Mouse (Mus musculus): ENCODE measurements around the gene Ift172. TPM values are rescaled to one million over a fixed set of nuclear protein-coding genes. Genes with fewer than 3 reads are reported as not detected.
"Not testable (repeated sequence)": the region's sequence is repeated elsewhere in the genome, so short reads cannot be mapped to it uniquely, and the experiment has no call there.

The Ift172 gene
- polyA plus RNA-seq, 1 experiment from 2014 or later: 39.7 TPM

- peak within 1 kb of the TSS; percentile 97 for H3K27ac ChIP-seq
- peaks cover 18% of the 10 kb centered on the region for H3K4me1 ChIP-seq (replicated peaks)
- peak within 1 kb of the TSS; percentile 99 for H3K4me3 ChIP-seq
- no peaks in the 10 kb centered on the region for H3K9me3 ChIP-seq
- no peaks in the 10 kb centered on the region for H3K27me3 ChIP-seq (ENCODE audit: insufficient read depth, poor library complexity, severe bottlenecking)
- H3K36me3 ChIP-seq: 0 out of 2 replicates have a peak, but pooled peaks cover 10% of the 10 kb centered on the region
- WGBS: under 1% methylated on average over 70 of the region's 70 CpGs
- peak; percentile 97 for DNase-seq (ENCODE audit: low spot score)
Measured at GRCm38 (mm10) chr5:31220448-31221303, 70.2 kb downstream of the Ift172 start, which contains the start of gene Ppm1g. Gene Ppm1g (minus strand): TSS chr5:31220687.

- H3K4me1 ChIP-seq (replicated peaks): peaks cover 18% of the 10 kb centered on the region
- no peak for DNase-seq (ENCODE audit: low spot score)
- H3K27ac ChIP-seq: peak overlapping the region; percentile 97
- no peaks in the 10 kb centered on the region for H3K27me3 ChIP-seq (ENCODE audit: insufficient read depth, poor library complexity, severe bottlenecking)
- WGBS: under 1% methylated on average over 40 of the region's 40 CpGs
- H3K36me3 ChIP-seq: 0 out of 2 replicates have a peak, but pooled peaks cover 10% of the 10 kb centered on the region
- peak overlapping the region; percentile 99 for H3K4me3 ChIP-seq
- H3K9me3 ChIP-seq: no peaks in the 10 kb centered on the region
Measured at GRCm38 (mm10) chr5:31219911-31220447, 70.9 kb downstream of the Ift172 start.

GRCm38 (mm10) chr5:31219474-31219873 is 71.4 kb downstream of the Ift172 start:
- 2% methylated on average over 11 of the region's 11 CpGs for WGBS

DNA sequence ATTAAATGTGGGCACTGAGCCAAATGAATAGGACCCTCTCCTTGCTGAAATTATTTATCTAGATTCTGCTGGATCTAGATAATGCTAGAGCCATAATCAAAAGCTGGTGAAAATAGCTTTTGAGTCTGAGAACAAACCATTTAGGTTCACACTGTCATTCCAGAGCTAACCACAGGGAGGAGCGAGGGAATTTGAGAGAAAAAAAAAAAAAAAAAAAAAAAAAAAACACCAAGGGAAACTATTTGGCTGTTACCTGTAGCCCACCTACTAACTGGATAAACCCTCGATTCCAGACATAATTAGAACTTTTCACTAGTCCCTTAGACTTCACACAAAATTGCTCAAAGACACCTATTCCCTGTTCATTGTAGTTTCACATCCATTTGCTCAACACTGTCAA is 71.8 kb downstream of the Ift172 start:
- DNase-seq (ENCODE audit: low spot score): no peak
- Histone ChIP-seq H3K9me3 (no peaks in the 10 kb centered on the region), H3K4me3 (peak overlapping the region; percentile 99), H3K4me1 (replicated peaks) (peaks cover 18% of the 10 kb centered on the region), H3K36me3 (0 out of 2 replicates have a peak, but pooled peaks cover 10% of the 10 kb centered on the region), H3K27me3 (ENCODE audit: insufficient read depth, poor library complexity, severe bottlenecking) (no peaks in the 10 kb centered on the region), H3K27ac (no peak overlapping the region)
- 7% methylated on average over 2 of the region's 2 CpGs for WGBS

More at GRCm38 (mm10) chr5:31219474-31219873, 71.4 kb downstream of the Ift172 start:
- Histone ChIP-seq H3K36me3 (0 out of 2 replicates have a peak, but pooled peaks cover 10% of the 10 kb centered on the region), H3K27ac (peak overlapping the region; percentile 97), H3K4me3 (peak overlapping the region; percentile 99), H3K9me3 (no peaks in the 10 kb centered on the region), H3K4me1 (replicated peaks) (peaks cover 18% of the 10 kb centered on the region), H3K27me3 (ENCODE audit: insufficient read depth, poor library complexity, severe bottlenecking) (no peaks in the 10 kb centered on the region)
- no peak for DNase-seq (ENCODE audit: low spot score)

- H3K27me3 ChIP-seq (ENCODE audit: insufficient read depth, poor library complexity, severe bottlenecking): no peaks in the 10 kb centered on the region
- peak overlapping the region; percentile 99 for H3K4me3 ChIP-seq
- H3K36me3 ChIP-seq: 0 out of 2 replicates have a peak, but pooled peaks cover 10% of the 10 kb centered on the region
- no peaks in the 10 kb centered on the region for H3K9me3 ChIP-seq
- H3K27ac ChIP-seq: no peak overlapping the region
- DNase-seq (ENCODE audit: low spot score): no peak
- WGBS: 70% methylated on average over 7 of the region's 7 CpGs
- H3K4me1 ChIP-seq (replicated peaks): peaks cover 18% of the 10 kb centered on the region
Measured at GRCm38 (mm10) chr5:31218294-31218693, 72.6 kb downstream of the Ift172 start.

DNA sequence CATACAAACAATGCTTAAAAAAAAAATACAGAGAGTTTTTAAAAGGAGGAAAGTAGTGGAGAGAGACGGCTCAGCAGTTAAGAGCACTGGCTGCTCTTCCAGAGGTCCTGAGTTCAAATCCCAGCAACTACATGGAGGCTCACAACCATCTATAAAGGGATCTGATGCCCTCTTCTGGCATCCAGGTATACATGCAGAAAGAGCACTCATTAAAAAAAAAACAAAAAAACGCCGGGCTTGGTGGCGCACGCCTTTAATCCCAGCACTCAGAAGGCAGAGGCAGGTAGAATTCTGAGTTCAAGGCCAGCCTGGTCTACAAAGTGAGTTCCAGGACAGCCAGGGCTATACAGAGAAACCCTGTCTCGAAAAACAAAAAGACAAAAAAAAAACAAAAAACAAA is 74.4 kb downstream of the Ift172 start:
- H3K4me1 ChIP-seq (replicated peaks): peaks cover 17% of the 10 kb centered on the region
- not testable (repeated sequence) for H3K4me3 ChIP-seq; DNase-seq (ENCODE audit: low spot score); H3K27ac ChIP-seq; H3K9me3 ChIP-seq; H3K36me3 ChIP-seq; H3K27me3 ChIP-seq (ENCODE audit: insufficient read depth, poor library complexity, severe bottlenecking)
- WGBS: 93% methylated on average over 6 of the region's 6 CpGs

DNA sequence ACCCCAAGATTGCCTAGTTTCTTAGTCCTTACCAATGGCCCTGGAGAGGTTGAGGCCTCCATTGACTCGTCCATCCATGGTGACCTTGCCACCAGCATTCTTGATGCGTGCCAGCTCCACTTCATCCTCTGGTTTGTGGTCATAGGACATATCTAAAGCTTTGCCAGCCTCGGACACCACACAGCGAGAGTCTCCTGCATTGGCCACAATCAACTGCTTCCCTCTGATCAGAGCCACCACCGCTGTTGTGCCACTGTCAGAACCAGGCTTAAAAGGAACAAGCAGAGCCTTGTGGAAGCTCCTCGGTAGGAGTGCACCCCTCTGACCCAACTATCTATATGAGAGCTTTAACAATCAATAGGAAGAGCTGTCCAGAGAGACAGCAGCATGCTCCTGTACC is 86.5 kb downstream of the Ift172 start:
- Histone ChIP-seq H3K4me1 (replicated peaks) (peaks cover 24% of the 10 kb centered on the region), H3K4me3 (no peak overlapping the region), H3K27me3 (ENCODE audit: insufficient read depth, poor library complexity, severe bottlenecking) (no peaks in the 10 kb centered on the region), H3K27ac (no peak overlapping the region), H3K36me3 (peaks cover 79% of the 10 kb centered on the region), H3K9me3 (peaks cover 5% of the 10 kb centered on the region)
- WGBS: 95% methylated on average over 6 of the region's 6 CpGs
- DNase-seq (ENCODE audit: low spot score): no peak

DNA sequence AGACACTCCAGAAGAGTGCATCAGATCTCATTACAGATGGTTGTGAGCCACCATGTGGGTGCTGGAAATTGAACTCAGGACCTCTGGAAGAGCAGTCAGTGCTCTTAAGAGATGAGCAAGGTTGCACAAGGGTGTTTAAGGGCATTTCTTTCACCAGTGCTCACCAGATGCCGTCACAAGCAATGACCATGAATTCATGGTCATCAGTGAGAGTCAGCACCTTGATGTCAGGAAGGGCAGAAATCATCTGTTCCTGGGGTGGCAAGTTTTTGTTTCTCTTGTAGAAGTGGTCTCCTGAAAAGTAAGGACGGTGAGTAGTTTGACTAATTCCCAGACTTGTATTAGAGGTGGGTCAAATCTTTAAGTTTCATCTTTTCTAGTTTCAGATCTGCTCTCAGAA is 87.0 kb downstream of the Ift172 start:
- H3K4me3 ChIP-seq: no peak overlapping the region
- WGBS: 87% methylated on average over 2 of the region's 2 CpGs
- no peaks in the 10 kb centered on the region for H3K27me3 ChIP-seq (ENCODE audit: insufficient read depth, poor library complexity, severe bottlenecking)
- peaks cover 24% of the 10 kb centered on the region for H3K4me1 ChIP-seq (replicated peaks)
- H3K36me3 ChIP-seq: peaks cover 84% of the 10 kb centered on the region
- no peak for DNase-seq (ENCODE audit: low spot score)
- H3K27ac ChIP-seq: no peak overlapping the region
- H3K9me3 ChIP-seq: peaks cover 5% of the 10 kb centered on the region

Other genes with a start within 250 kb of the Ift172 start
- 86.2 and 110 TPM in 2 replicates for gene Atraid, start 242.8 kb downstream of the Ift172 start, polyA plus RNA-seq (2016; fragmentation: Nextera tagmentation; extraction: Ambion mirVana)
- gene Slc5a6, start 242.2 kb downstream of the Ift172 start, polyA plus RNA-seq (2016; fragmentation: Nextera tagmentation; extraction: Ambion mirVana): 8.1 and 10.1 TPM in 2 replicates
- 43.5 and 55.9 TPM in 2 replicates for gene Cad, start 236.3 kb downstream of the Ift172 start, polyA plus RNA-seq (2016; fragmentation: Nextera tagmentation; extraction: Ambion mirVana)
- not detected in 2 replicates for gene Dnajc5g, start 184.8 kb downstream of the Ift172 start, polyA plus RNA-seq (2016; fragmentation: Nextera tagmentation; extraction: Ambion mirVana)
- 2.1 and 9.3 TPM in 2 replicates for gene Slc30a3, start 182.9 kb downstream of the Ift172 start, polyA plus RNA-seq (2016; fragmentation: Nextera tagmentation; extraction: Ambion mirVana)
- not detected in 2 replicates for gene Trim54, start 174.4 kb downstream of the Ift172 start, polyA plus RNA-seq (2016; fragmentation: Nextera tagmentation; extraction: Ambion mirVana)
- gene Ucn, start 152.3 kb downstream of the Ift172 start, polyA plus RNA-seq (2016; fragmentation: Nextera tagmentation; extraction: Ambion mirVana): not detected in 2 replicates
- gene Mpv17, start 136.9 kb downstream of the Ift172 start, polyA plus RNA-seq (2016; fragmentation: Nextera tagmentation; extraction: Ambion mirVana): 59.2 and 60.7 TPM in 2 replicates
- 0.80 and 0.89 TPM in 2 replicates for gene Gm29609, start 111.2 kb downstream of the Ift172 start, polyA plus RNA-seq (2016; fragmentation: Nextera tagmentation; extraction: Ambion mirVana)
- gene Gtf3c2, start 111.0 kb downstream of the Ift172 start, polyA plus RNA-seq (2016; fragmentation: Nextera tagmentation; extraction: Ambion mirVana): 105 and 118 TPM in 2 replicates
- gene Snx17, start 97.9 kb downstream of the Ift172 start, polyA plus RNA-seq (2016; fragmentation: Nextera tagmentation; extraction: Ambion mirVana): 128 and 138 TPM in 2 replicates
- gene Eif2b4, start 97.7 kb downstream of the Ift172 start, polyA plus RNA-seq (2016; fragmentation: Nextera tagmentation; extraction: Ambion mirVana): 85.2 and 99.3 TPM in 2 replicates
- 12.7 and 15.0 TPM in 2 replicates for gene Zfp513, start 88.8 kb downstream of the Ift172 start, polyA plus RNA-seq (2016; fragmentation: Nextera tagmentation; extraction: Ambion mirVana)
- 172 and 197 TPM in 2 replicates for gene Ppm1g, start 70.4 kb downstream of the Ift172 start, polyA plus RNA-seq (2016; fragmentation: Nextera tagmentation; extraction: Ambion mirVana)
- gene Nrbp1, start 50.3 kb downstream of the Ift172 start, polyA plus RNA-seq (2016; fragmentation: Nextera tagmentation; extraction: Ambion mirVana): 151 and 159 TPM in 2 replicates
- gene Gm9970, start 49.9 kb downstream of the Ift172 start, polyA plus RNA-seq (2016; fragmentation: Nextera tagmentation; extraction: Ambion mirVana): 0.30 TPM in 1 of 2 replicates, not detected in the other
- 3.9 and 6.7 TPM in 2 replicates for gene Krtcap3, start 39.4 kb downstream of the Ift172 start, polyA plus RNA-seq (2016; fragmentation: Nextera tagmentation; extraction: Ambion mirVana)
- 47.3 and 55.6 TPM in 2 replicates for gene Fndc4, start 5.0 kb upstream of the Ift172 start, polyA plus RNA-seq (2016; fragmentation: Nextera tagmentation; extraction: Ambion mirVana)
- 0.14 TPM in 1 of 2 replicates, not detected in the other for gene Gckr, start 6.3 kb upstream of the Ift172 start, polyA plus RNA-seq (2016; fragmentation: Nextera tagmentation; extraction: Ambion mirVana)
- gene Zfp512, start 161.3 kb upstream of the Ift172 start, polyA plus RNA-seq (2016; fragmentation: Nextera tagmentation; extraction: Ambion mirVana): 74.9 and 81.3 TPM in 2 replicates
- gene 4930548H24Rik, start 194.6 kb upstream of the Ift172 start, polyA plus RNA-seq (2016; fragmentation: Nextera tagmentation; extraction: Ambion mirVana): not detected in 2 replicates
- gene Gpn1, start 203.6 kb upstream of the Ift172 start, polyA plus RNA-seq (2016; fragmentation: Nextera tagmentation; extraction: Ambion mirVana): 90.8 and 98.5 TPM in 2 replicates
- gene Slc4a1ap, start 235.9 kb upstream of the Ift172 start, polyA plus RNA-seq (2016; fragmentation: Nextera tagmentation; extraction: Ambion mirVana): 24.0 and 29.5 TPM in 2 replicates
- 26.2 and 26.9 TPM in 2 replicates for gene Supt7l, start 236.7 kb upstream of the Ift172 start, polyA plus RNA-seq (2016; fragmentation: Nextera tagmentation; extraction: Ambion mirVana)